Mouse (Mus musculus) spleen, adult 2 months (tissue): ENCODE results near the gene Ctla4. TPM values are rescaled to one million over a fixed set of nuclear protein-coding genes. Genes with fewer than 3 reads are reported as not detected.

ENCODE experiments used
- DNase-seq, 2 experiments: peaks; one replicate each; pipeline versions ENCODE4 v3.0.0 to v3.0.0-alpha.2; 2012 to 2021; ENCODE audit warnings: low spot score in 2 of 2, low read depth in 1 of 2
- H3K27ac ChIP-seq: fragments of 200-500 bp; 2 replicates; pipeline ENCODE4 v1.5.1; 2012; ENCODE audit warnings: low read length, inconsistent platforms; ENCODE audit not compliant: insufficient read depth
- H3K27me3 ChIP-seq: fragments of 200-500 bp; 2 replicates; pipeline ENCODE4 v1.6.1; 2012; ENCODE audit warnings: mild to moderate bottlenecking, moderate library complexity, low read length, inconsistent platforms; ENCODE audit not compliant: control insufficient read depth, insufficient read depth
- H3K36me3 ChIP-seq: fragments of 200-500 bp; 2 replicates; pipeline ENCODE4 v1.6.1; 2012; ENCODE audit warnings: mild to moderate bottlenecking, low read length, inconsistent platforms; ENCODE audit not compliant: control insufficient read depth, insufficient read depth
- H3K4me1 ChIP-seq: fragments of 200-500 bp; 2 replicates; pipeline ENCODE4 v1.6.1; 2011; ENCODE audit warnings: inconsistent platforms; ENCODE audit not compliant: control insufficient read depth, insufficient read depth, insufficient read length
- H3K4me3 ChIP-seq: fragments of 200-500 bp; 2 replicates; pipeline ENCODE4 v1.5.1; 2011; ENCODE audit warnings: mild to moderate bottlenecking, inconsistent platforms; ENCODE audit not compliant: insufficient read depth, insufficient read length; ENCODE audit errors: extremely low read depth
- CTCF ChIP-seq: fragments of 200-500 bp; IDR thresholded peaks from 2 replicates; pipeline ENCODE4 v1.5.1; 2011; ENCODE audit warnings: mild to moderate bottlenecking, inconsistent platforms; ENCODE audit not compliant: insufficient read depth, insufficient read length, insufficient replicate concordance; ENCODE audit errors: extremely low read depth
- POLR2A ChIP-seq: fragments of 200-500 bp; IDR thresholded peaks from 2 replicates; pipeline ENCODE4 v1.6.1; 2011; ENCODE audit warnings: low read depth, low read length, inconsistent platforms
- WGBS: fragments of 180-500 bp; shearing (Covaris S2); methylation state at CpG from one replicate; pipeline ENCODE4 v1.1.7; 2018; 5-methylcytosine and 5-hydroxymethylcytosine counted together
- polyA plus RNA-seq: library from polyadenylated mRNA; depleted of rRNA; stranded (reverse); fragments of >200 nt; gene quantifications from 2 replicates; pipeline ENCODE4 v1.2.3, GENCODE M21; 2012; rRNA removed

The Ctla4 gene
- polyA plus RNA-seq, 1 experiment = 2.7 TPM

DNA sequence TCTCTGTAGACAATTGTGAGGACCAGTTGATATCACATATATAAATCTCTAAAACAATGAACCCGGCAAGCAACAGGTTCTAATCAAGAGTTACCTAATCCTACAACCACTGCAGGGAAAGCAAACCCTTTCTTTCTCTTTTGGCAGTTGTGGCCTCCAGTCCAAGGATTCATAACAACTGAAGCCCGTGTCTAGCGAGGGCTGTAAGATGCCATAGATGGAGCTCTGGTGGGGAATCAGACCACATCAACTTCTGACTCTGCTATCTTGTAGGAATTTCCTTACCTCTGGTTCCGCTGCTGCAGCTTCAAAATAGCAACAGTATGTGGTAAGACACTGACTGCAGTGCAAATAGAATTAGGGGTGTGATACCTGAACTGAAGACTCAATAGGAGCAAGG is 72.4 kb downstream of the Ctla4 start:
- Histone ChIP-seq H3K4me3 (no peak overlapping the region), H3K27ac (no peak overlapping the region), H3K4me1 (no peaks in the 10 kb centered on the region), H3K27me3 (no peaks in the 10 kb centered on the region), H3K36me3 (no peaks in the 10 kb centered on the region)
- whole genome bisulfite sequencing = 85% methylated on average over 4 of the region's 4 CpGs
- TF ChIP-seq CTCF (no peak), POLR2A (no peak)
- no peak for DNase-seq

DNA sequence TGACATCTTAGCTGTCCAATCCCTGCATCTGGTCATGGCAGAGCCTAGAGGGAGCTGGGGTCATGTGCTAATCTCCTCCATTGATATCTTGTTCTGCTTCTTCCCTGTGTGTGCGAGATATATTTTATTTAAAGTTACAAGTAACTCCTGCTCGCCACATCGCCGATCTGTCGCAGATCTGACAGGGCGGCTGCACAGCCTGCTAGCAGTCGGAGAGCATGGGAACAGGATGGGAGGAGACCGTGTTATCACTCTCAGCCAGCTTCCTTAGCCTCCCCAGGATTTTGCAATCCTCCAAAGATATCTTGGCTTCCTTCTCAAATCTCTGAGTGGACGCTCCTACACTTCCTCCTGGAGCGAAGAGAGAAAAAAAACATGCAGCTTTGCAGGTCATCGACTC is 73.7 kb downstream of the Ctla4 start:
- Histone ChIP-seq H3K27me3 (no peaks in the 10 kb centered on the region), H3K4me3 (no peak overlapping the region), H3K36me3 (no peaks in the 10 kb centered on the region), H3K27ac (no peak overlapping the region), H3K4me1 (no peaks in the 10 kb centered on the region)
- no peak for TF ChIP-seq POLR2A
- TF ChIP-seq CTCF = no peak
- DNase-seq = no peak
- 15% methylated on average over 11 of the region's 11 CpGs for WGBS

- TF ChIP-seq POLR2A (no peak), CTCF (peak; percentile 20; the same call in 1 of the 2 replicates)
- Histone ChIP-seq H3K4me1 (no peaks in the 10 kb centered on the region), H3K4me3 (no peak overlapping the region), H3K27ac (no peak overlapping the region), H3K36me3 (no peaks in the 10 kb centered on the region), H3K27me3 (no peaks in the 10 kb centered on the region)
- DNase-seq = peak in 1 of 2 experiments; percentile 37
- WGBS = 7% methylated on average over 4 of the region's 4 CpGs
These were observed 74.3 kb downstream of the Ctla4 start for GRCm38 (mm10) chr1:60961080-60961479.

DNA sequence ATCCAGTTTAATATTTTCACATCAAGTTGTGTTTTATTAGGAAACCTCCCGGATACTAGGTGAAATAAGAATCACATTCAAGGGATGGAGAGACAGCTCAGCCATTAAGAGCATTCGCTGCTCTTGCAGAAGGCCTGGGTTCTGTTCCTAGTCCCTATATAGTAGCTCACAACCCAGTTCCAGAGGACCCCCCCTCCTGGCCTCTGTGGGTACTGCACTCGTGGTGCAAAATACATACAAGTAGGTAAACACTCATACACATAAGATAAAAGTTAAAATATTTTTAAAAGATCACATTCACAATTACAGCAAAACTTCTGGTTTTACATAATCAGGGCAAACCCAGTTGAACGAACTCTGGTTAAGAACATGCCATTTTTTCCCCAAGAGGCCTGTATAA is 75.3 kb downstream of the Ctla4 start:
- TF ChIP-seq CTCF (no peak), POLR2A (no peak)
- 85% methylated on average over 4 of the region's 4 CpGs for whole genome bisulfite sequencing
- no peaks in the 10 kb centered on the region for H3K4me1 ChIP-seq
- H3K27ac ChIP-seq = no peak overlapping the region
- no peak overlapping the region for H3K4me3 ChIP-seq
- no peaks in the 10 kb centered on the region for H3K36me3 ChIP-seq
- no peak for DNase-seq
- H3K27me3 ChIP-seq = no peaks in the 10 kb centered on the region

Other genes with a start within 250 kb of the Ctla4 start
- 3.6 and 4.3 TPM in 2 replicates for gene Cd28, start 170.2 kb upstream of the Ctla4 start, polyA plus RNA-seq
- gene Icos, start 90.9 kb downstream of the Ctla4 start, polyA plus RNA-seq = 1.9 and 2.2 TPM in 2 replicates